Mouse (Mus musculus) heart, embryonic 10.5 days (tissue): ENCODE data around the gene Gm20503. TPM values are rescaled to one million over a fixed set of nuclear protein-coding genes. Genes with fewer than 3 reads are reported as not detected.

Experiments used
- DNase-seq: peaks from one replicate; pipeline ENCODE4 v3.0.0-alpha.2; 2017; ENCODE audit warnings: low spot score
- H3K27ac ChIP-seq: fragments of 300-500 bp; sonication (generic); 2 replicates; pipeline ENCODE4 v1.5.1; 2016; ENCODE audit warnings: mild to moderate bottlenecking
- H3K27me3 ChIP-seq: fragments of 300-500 bp; sonication (generic); 2 replicates; pipeline ENCODE4 v1.6.1; 2016; ENCODE audit warnings: mild to moderate bottlenecking; ENCODE audit not compliant: poor library complexity, insufficient read depth, severe bottlenecking
- H3K36me3 ChIP-seq: fragments of 300-500 bp; sonication (generic); 2 replicates; pipeline ENCODE4 v1.6.1; 2016; ENCODE audit warnings: mild to moderate bottlenecking, moderate library complexity
- H3K4me1 ChIP-seq: fragments of 300-500 bp; sonication (generic); 2 replicates; pipeline ENCODE4 v1.6.1; 2016; ENCODE audit warnings: mild to moderate bottlenecking
- H3K4me3 ChIP-seq: fragments of 300-500 bp; sonication (generic); 2 replicates; pipeline ENCODE4 v1.5.1; 2016; ENCODE audit warnings: mild to moderate bottlenecking, moderate library complexity
- H3K9me3 ChIP-seq: fragments of 300-500 bp; sonication (generic); 2 replicates; pipeline ENCODE4 v1.6.1; 2016; ENCODE audit warnings: mild to moderate bottlenecking, moderate library complexity
- WGBS: fragments of 180-500 bp; shearing (Covaris S2); methylation state at CpG from one replicate; pipeline ENCODE4 v1.1.7; 2016; 5-methylcytosine and 5-hydroxymethylcytosine counted together
- polyA plus RNA-seq: library from polyadenylated mRNA; unstranded; fragments of >200 nt; fragmentation: Nextera tagmentation; extraction: Ambion mirVana; gene quantifications from 2 replicates; pipeline ENCODE4 v1.2.1, GENCODE M21; 2016

The Gm20503 gene
- polyA plus RNA-seq, 1 experiment from 2014 or later: 14.1 TPM

GRCm38 (mm10) chr4:59057929-59058328 lies 54.9 kb downstream of the Gm20503 start:
- H3K4me1 ChIP-seq: peaks cover 8% of the 10 kb centered on the region
- WGBS: 85% methylated on average over 3 of the region's 3 CpGs

DNA sequence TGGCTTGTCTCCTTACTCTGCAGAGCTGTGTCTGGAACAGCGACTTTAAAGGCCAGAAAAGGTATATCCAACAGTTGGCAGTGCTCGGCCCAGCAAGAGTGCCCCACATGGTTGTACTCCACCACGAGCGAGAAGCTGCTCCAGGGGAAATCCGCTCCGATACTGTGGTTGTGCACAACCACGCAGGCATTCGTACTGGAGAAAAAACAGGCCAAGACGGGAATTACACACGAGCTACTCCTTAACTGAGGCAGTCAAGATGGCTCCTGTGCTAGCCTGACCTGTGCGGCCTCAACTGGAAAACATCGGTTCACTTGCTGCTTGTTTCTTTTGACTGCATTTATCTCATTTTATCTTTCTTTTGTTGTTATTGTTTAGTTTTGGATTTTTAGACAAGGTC lies 59.5 kb downstream of the Gm20503 start:
- Histone ChIP-seq H3K27ac (no peak overlapping the region), H3K4me3 (no peak overlapping the region), H3K36me3 (no peaks in the 10 kb centered on the region), H3K27me3 (no peaks in the 10 kb centered on the region), H3K9me3 (no peaks in the 10 kb centered on the region), H3K4me1 (no peaks in the 10 kb centered on the region)
- no peak for DNase-seq
- WGBS: 73% methylated on average over 12 of the region's 12 CpGs

More at GRCm38 (mm10) chr4:59057929-59058328, 54.9 kb downstream of the Gm20503 start:
- DNase-seq: no peak
- no peak overlapping the region for H3K27ac ChIP-seq
- no peaks in the 10 kb centered on the region for H3K27me3 ChIP-seq
- H3K36me3 ChIP-seq: no peaks in the 10 kb centered on the region
- H3K9me3 ChIP-seq: no peaks in the 10 kb centered on the region
- H3K4me3 ChIP-seq: no peak overlapping the region

GRCm38 (mm10) chr4:59069276-59069675 lies 66.3 kb downstream of the Gm20503 start:
- H3K36me3 ChIP-seq: no peaks in the 10 kb centered on the region
- H3K9me3 ChIP-seq: no peaks in the 10 kb centered on the region
- no peaks in the 10 kb centered on the region for H3K27me3 ChIP-seq
- 47% methylated on average over 3 of the region's 3 CpGs for WGBS
- H3K4me1 ChIP-seq: no peaks in the 10 kb centered on the region
- no peak overlapping the region for H3K4me3 ChIP-seq
- H3K27ac ChIP-seq: no peak overlapping the region
- no peak for DNase-seq

- Histone ChIP-seq H3K4me3 (no peak overlapping the region), H3K9me3 (no peaks in the 10 kb centered on the region), H3K4me1 (no peaks in the 10 kb centered on the region), H3K27ac (no peak overlapping the region), H3K27me3 (no peaks in the 10 kb centered on the region), H3K36me3 (no peaks in the 10 kb centered on the region)
- 80% methylated on average over 2 of the region's 2 CpGs for WGBS
- no peak for DNase-seq
Observed at GRCm38 (mm10) chr4:59083430-59083829, 80.4 kb downstream of the Gm20503 start.

DNA sequence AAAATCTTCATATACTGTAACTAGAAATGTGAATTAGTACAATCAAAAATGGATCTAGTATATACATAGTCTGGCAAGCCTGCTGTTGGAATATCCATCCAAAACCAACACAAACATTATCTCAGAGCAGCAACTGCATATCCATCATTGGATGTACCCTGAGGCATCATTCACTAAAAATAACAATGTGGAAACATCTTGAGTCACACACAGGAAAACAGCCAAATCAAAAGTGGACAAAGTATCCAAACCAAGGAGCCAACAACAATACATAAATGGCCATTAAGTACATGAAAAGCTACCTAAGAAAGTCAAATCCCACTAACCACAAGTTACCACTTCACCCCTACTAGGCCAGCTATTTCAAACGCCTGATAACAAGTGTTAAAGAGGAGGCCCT lies 86.4 kb downstream of the Gm20503 start:
- no peaks in the 10 kb centered on the region for H3K9me3 ChIP-seq
- no peak overlapping the region for H3K4me3 ChIP-seq
- no peaks in the 10 kb centered on the region for H3K36me3 ChIP-seq
- no peak for DNase-seq
- H3K27ac ChIP-seq: no peak overlapping the region
- peaks cover 5% of the 10 kb centered on the region; the same call in 1 of the 2 replicates for H3K4me1 ChIP-seq
- no peaks in the 10 kb centered on the region for H3K27me3 ChIP-seq
- 3% methylated on average over 1 of the region's 1 CpGs for WGBS

Other genes starting within 250 kb of the Gm20503 start
- gene Olfr267, start 215.5 kb upstream of the Gm20503 start, polyA plus RNA-seq: 0.07 TPM in 1 of 2 replicates, not detected in the other
- 25.6 and 30.4 TPM in 2 replicates for gene Ecpas, start 90.5 kb upstream of the Gm20503 start, polyA plus RNA-seq
- gene Zkscan16, start 59.6 kb upstream of the Gm20503 start, polyA plus RNA-seq: 0.28 and 0.38 TPM in 2 replicates
- 10.6 and 17.0 TPM in 2 replicates for gene Ptgr1, start 16.1 kb upstream of the Gm20503 start, polyA plus RNA-seq
- 7.4 and 11.4 TPM in 2 replicates for gene Dnajc25, start 8.1 kb upstream of the Gm20503 start, polyA plus RNA-seq
- gene Gng10, start 31.9 kb downstream of the Gm20503 start, polyA plus RNA-seq: 44.4 and 55.4 TPM in 2 replicates
- not detected in 2 replicates for gene AI481877, start 135.8 kb downstream of the Gm20503 start, polyA plus RNA-seq
- gene Ugcg, start 186.0 kb downstream of the Gm20503 start, polyA plus RNA-seq: 8.2 and 9.7 TPM in 2 replicates